Mouse (Mus musculus): ENCODE results near the gene Adgra3.

DNA sequence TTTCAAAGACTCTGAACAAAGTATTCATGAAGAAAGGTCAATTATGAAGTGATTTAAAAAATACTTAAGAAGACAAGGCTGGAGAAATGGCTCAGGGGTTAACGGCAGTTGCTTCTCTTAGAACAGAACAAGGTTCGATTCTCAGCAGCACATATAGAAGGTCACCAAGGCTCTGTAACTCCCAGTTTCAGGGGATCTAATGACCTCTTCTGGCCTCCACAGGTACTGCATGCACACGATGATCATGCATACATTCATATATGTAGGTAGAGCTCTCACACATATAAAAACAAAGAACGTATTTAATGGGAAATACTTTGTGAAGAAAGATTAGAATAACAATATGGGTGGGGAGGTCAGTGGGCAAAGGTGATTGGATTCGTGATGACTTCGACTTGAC, 56.5 kb downstream of the Adgra3 start:
- TF ChIP-seq CTCF (IDR thresholded peaks at IDR 0.05; ENCODE audit: insufficient read depth, low read depth, low read length) (no peak), POLR2A (IDR thresholded peaks at IDR 0.05; ENCODE audit: insufficient read depth, low read depth, low read length) (no peak)
